ENCODE assay signal across 24 mouse cellular contexts in the genomic region with DNA sequence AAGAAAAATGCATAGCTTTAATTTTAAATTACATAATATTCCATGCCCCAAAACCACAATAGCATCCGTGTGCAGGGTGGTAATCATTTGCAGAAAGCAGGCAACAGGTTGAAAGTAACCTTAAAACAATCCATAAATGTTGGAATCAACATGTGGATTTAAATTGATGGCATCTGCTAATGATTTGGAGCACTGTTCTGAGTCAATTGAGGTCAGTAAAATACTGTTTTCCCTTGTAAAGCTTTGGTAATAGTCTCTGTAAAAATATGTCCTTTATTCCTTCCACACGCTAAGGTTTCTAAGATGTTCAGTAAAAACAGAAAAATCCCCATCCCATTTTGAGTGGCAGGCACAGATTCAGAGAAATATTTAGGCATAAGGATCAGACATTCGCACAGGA.
DNase-seq lines count a peak whose midpoint lies in the region; ATAC-seq and TF ChIP-seq lines count a peak whose summit lies in the region.
"Had no signal": no experiment of that assay in that cellular context is flagged by ENCODE, and none has a peak within 500 bp of the region (broad histone marks: within the 10 kb centered on the region; RNA-seq: fewer than 3 reads in every experiment).

No protein-coding gene starts in this region.

- H3K36me3 ChIP-seq in limb, embryonic 12.5 days: no peaks in the 10 kb centered on the region
- no peaks in the 10 kb centered on the region for H3K36me3 ChIP-seq in limb, embryonic 10.5 days
- H3K36me3 ChIP-seq in limb, embryonic 14.5 days (ENCODE audit: control insufficient read depth, insufficient read depth, low read length): no peaks in the 10 kb centered on the region
- H3K36me3 ChIP-seq in forebrain, embryonic 11.5 days (ENCODE audit: control insufficient read depth, insufficient read depth, low read length): no peaks in the 10 kb centered on the region
- H3K36me3 ChIP-seq: embryonic facial prominence, embryonic 15.5 days; forebrain, embryonic 12.5 days; forebrain, embryonic 15.5 days; heart, embryonic 10.5 days; heart, embryonic 13.5 days had no signal

- TF ChIP-seq POLR2A in limb, embryonic 14.5 days (IDR thresholded peaks at IDR 0.05; ENCODE audit: borderline replicate concordance, extremely low read depth, insufficient read depth, insufficient read length): no peak

- no peak overlapping the region for H3K27ac ChIP-seq in limb, embryonic 12.5 days
- H3K27ac ChIP-seq in limb, embryonic 10.5 days: no peak overlapping the region
- H3K27ac ChIP-seq in limb, embryonic 14.5 days (replicated peaks; ENCODE audit: low read depth, low read length): no peak overlapping the region
- no peak overlapping the region for H3K27ac ChIP-seq in forebrain, embryonic 11.5 days (ENCODE audit: low read depth, low read length)
- H3K27ac ChIP-seq: embryonic facial prominence, embryonic 15.5 days; forebrain, embryonic 12.5 days; forebrain, embryonic 15.5 days; heart, adult 2 months; heart, embryonic 10.5 days; heart, embryonic 13.5 days; hindbrain, embryonic 14.5 days; hindbrain, postnatal 0 days had no signal

- ATAC-seq in limb, embryonic 12.5 days (ENCODE audit: insufficient number of reproducible peaks, insufficient read depth, low FRiP score, low TSS enrichment, low read depth): peak; percentile 37; the same call in 1 of the 2 replicates
- no peak for ATAC-seq in limb, embryonic 14.5 days (ENCODE audit: low FRiP score, low read depth)
- no peak for ATAC-seq in forebrain, embryonic 11.5 days (replicated peaks; ENCODE audit: low FRiP score)
- ATAC-seq: forebrain, embryonic 15.5 days; hindbrain, postnatal 0 days; intestine, postnatal 0 days had no signal

- no peak overlapping the region for H3K4me2 ChIP-seq in limb, embryonic 12.5 days
- no peak overlapping the region for H3K4me2 ChIP-seq in limb, embryonic 14.5 days (replicated peaks; ENCODE audit: low read depth, low read length, severe bottlenecking)
- no peak overlapping the region for H3K4me2 ChIP-seq in forebrain, embryonic 11.5 days (ENCODE audit: low read depth, low read length, severe bottlenecking)
- H3K4me2 ChIP-seq: embryonic facial prominence, embryonic 15.5 days; forebrain, embryonic 12.5 days; forebrain, embryonic 15.5 days; heart, embryonic 13.5 days; hindbrain, embryonic 14.5 days had no signal

- no peak overlapping the region for H3K4me3 ChIP-seq in limb, embryonic 12.5 days (replicated peaks)
- H3K4me3 ChIP-seq in limb, embryonic 10.5 days: no peak overlapping the region
- H3K4me3 ChIP-seq in limb, embryonic 14.5 days (replicated peaks; ENCODE audit: low read length): no peak overlapping the region
- no peak overlapping the region for H3K4me3 ChIP-seq in forebrain, embryonic 11.5 days (ENCODE audit: low read depth, low read length)
- H3K4me3 ChIP-seq: embryonic facial prominence, embryonic 15.5 days; forebrain, embryonic 12.5 days; forebrain, embryonic 15.5 days; heart, adult 2 months; heart, embryonic 10.5 days; heart, embryonic 13.5 days had no signal

- DNase-seq in embryo, embryonic 10.5 days (ENCODE audit: low spot score): peak; percentile 17
- DNase-seq in embryo, embryonic 10 days (ENCODE audit: low spot score): no peak
- DNase-seq in limb, embryonic 10.5 days (ENCODE audit: low spot score): no peak
- DNase-seq in limb, embryonic 14.5 days (ENCODE audit: low spot score): peak; percentile 55
- DNase-seq in forebrain, embryonic 11.5 days (ENCODE audit: low spot score): no peak
- DNase-seq: adrenal gland, postnatal 10 days; adrenal gland, postnatal 36 days; cerebellum, adult 18-20 months; cerebellum, adult 9-10 months; cerebellum, postnatal 14 days; gastrocnemius, postnatal 10 days; gastrocnemius, postnatal 36 days; heart, adult 2 months; heart, postnatal 14 days; heart, postnatal 4 days had no signal

- no peak overlapping the region for H3K9ac ChIP-seq in limb, embryonic 12.5 days (replicated peaks)
- no peak overlapping the region for H3K9ac ChIP-seq in limb, embryonic 14.5 days (ENCODE audit: low read depth, low read length, severe bottlenecking)
- H3K9ac ChIP-seq in forebrain, embryonic 11.5 days (ENCODE audit: low read length): no peak overlapping the region
- H3K9ac ChIP-seq: embryonic facial prominence, embryonic 15.5 days; forebrain, embryonic 12.5 days; forebrain, embryonic 15.5 days; heart, embryonic 13.5 days; hindbrain, embryonic 14.5 days had no signal

- H3K9me3 ChIP-seq in limb, embryonic 12.5 days: no peaks in the 10 kb centered on the region
- H3K9me3 ChIP-seq in limb, embryonic 10.5 days (replicated peaks): no peaks in the 10 kb centered on the region
- no peaks in the 10 kb centered on the region for H3K9me3 ChIP-seq in limb, embryonic 14.5 days (ENCODE audit: control insufficient read depth, low read length)
- no peaks in the 10 kb centered on the region for H3K9me3 ChIP-seq in forebrain, embryonic 11.5 days (ENCODE audit: control insufficient read depth, low read length)
- H3K9me3 ChIP-seq: embryonic facial prominence, embryonic 15.5 days; forebrain, embryonic 12.5 days; forebrain, embryonic 15.5 days; heart, embryonic 10.5 days; heart, embryonic 13.5 days had no signal

- H3K27me3 ChIP-seq in limb, embryonic 12.5 days: no peaks in the 10 kb centered on the region
- H3K27me3 ChIP-seq in limb, embryonic 10.5 days (ENCODE audit: low read depth, poor library complexity, severe bottlenecking): no peaks in the 10 kb centered on the region
- H3K27me3 ChIP-seq in limb, embryonic 14.5 days (ENCODE audit: control insufficient read depth, insufficient read depth, low read length): no peaks in the 10 kb centered on the region
- H3K27me3 ChIP-seq in forebrain, embryonic 11.5 days (ENCODE audit: control insufficient read depth, insufficient read depth, low read length): no peaks in the 10 kb centered on the region
- H3K27me3 ChIP-seq: embryonic facial prominence, embryonic 15.5 days; forebrain, embryonic 12.5 days; forebrain, embryonic 15.5 days; heart, embryonic 13.5 days had no signal

- no peaks in the 10 kb centered on the region for H3K4me1 ChIP-seq in limb, embryonic 12.5 days (replicated peaks)
- no peaks in the 10 kb centered on the region; the same call in 1 of the 2 replicates for H3K4me1 ChIP-seq in limb, embryonic 10.5 days
- no peaks in the 10 kb centered on the region for H3K4me1 ChIP-seq in limb, embryonic 14.5 days (ENCODE audit: control insufficient read depth, insufficient read depth, low read length)
- no peaks in the 10 kb centered on the region for H3K4me1 ChIP-seq in forebrain, embryonic 11.5 days (replicated peaks; ENCODE audit: control insufficient read depth, insufficient read depth, low read length)
- H3K4me1 ChIP-seq: embryonic facial prominence, embryonic 15.5 days; forebrain, embryonic 12.5 days; forebrain, embryonic 15.5 days; heart, embryonic 10.5 days; heart, embryonic 13.5 days had no signal

- 31% methylated on average over 3 of the region's 3 CpGs for WGBS in limb, embryonic 12.5 days
- 50% methylated on average over 3 of the region's 3 CpGs for WGBS in limb, embryonic 10.5 days
- 23% methylated on average over 3 of the region's 3 CpGs for WGBS in limb, embryonic 14.5 days
- WGBS in forebrain, embryonic 11.5 days: 76% methylated on average over 3 of the region's 3 CpGs

Comparison
In these comparisons a context has a peak if more than half of its experiments do, and no peak if none do; other contexts are left out.
1. DNase-seq: peak in embryo, embryonic 10.5 days (single experiment) and limb, embryonic 14.5 days (single experiment); none in embryo, embryonic 10 days (single experiment), limb, embryonic 10.5 days (single experiment) and forebrain, embryonic 11.5 days (single experiment).